Mouse (Mus musculus) kidney, adult 2 months (tissue): Measurements from ENCODE around the gene Car1.
"Not testable (repeated sequence)": the region's sequence is repeated elsewhere in the genome, so short reads cannot be mapped to it uniquely, and the experiment has no call there.

Experiments
- CTCF ChIP-seq: fragments of 200-500 bp; conservative IDR thresholded peaks from 2 replicates; pipeline ENCODE4 v1.5.1; 2011; ENCODE audit warnings: low read depth, mild to moderate bottlenecking, control low read depth, low read length, moderate library complexity, mixed read lengths; ENCODE audit not compliant: insufficient read depth, insufficient read length
- POLR2A ChIP-seq: fragments of 200-500 bp; IDR thresholded peaks from one replicate; pipeline ENCODE4 v1.6.1; 2011; ENCODE audit warnings: low read depth, low read length, control low read depth

DNA sequence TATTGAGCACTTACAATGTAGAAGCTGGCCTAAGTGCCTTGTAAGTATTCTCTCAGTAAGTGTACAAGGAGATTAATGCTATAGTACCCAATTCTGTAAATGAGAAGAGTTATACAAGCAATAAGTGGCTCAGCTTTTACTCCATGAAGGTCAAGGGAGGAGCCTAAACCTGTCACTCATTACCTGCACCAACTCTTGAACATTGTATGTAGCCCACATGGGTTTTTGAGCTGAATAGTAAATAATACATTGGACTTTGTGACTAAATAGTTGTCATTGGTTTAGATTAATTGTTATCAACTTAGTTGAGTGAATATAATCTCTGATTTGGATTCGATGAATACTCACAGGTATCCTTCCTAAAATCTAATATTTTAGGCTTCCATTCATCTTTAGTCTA lies 35.7 kb downstream of the Car1 start:
- not testable (repeated sequence) for TF ChIP-seq POLR2A, CTCF
